7 mouse cellular contexts compared by ENCODE assay signal in the genomic region with DNA sequence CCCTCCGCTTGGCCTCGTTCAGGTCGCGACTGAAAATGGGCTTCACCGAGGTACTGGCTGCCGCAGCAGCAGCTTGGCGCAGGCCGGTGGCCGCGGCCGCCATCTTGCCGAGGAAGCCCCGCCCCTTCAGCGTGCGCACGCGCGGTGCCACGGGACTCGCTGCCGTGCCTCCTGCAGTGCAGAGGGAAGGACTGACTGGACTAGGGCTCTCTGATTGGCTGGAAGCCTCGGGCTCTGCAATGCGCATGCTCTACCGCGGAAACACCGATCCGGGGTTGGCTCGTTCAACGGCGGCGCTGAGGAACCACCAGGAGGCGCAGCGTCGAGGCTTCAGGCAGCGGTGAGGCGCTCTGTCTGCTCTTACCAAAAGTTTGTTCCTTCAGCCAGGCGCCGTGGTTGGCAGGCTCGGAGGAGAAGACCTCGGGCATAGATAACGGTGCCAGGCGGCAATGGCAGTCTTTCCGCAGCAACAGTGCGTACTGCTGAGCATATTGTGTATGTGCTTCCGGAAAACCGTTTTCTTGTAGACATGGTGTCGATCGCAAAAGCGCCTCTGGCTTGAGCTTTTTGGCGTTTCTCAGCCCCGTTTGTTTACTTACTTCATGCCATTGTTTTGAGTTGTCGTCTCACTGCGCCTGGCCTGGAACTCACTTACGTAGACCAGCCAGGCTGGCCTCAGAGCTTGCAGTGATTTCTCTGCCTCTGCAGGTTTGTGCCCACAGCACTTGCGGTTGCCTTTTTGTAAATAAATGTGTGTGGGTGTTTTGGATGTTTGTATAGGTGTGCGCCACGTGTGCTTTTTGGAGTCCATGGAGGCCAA. TPM values are rescaled to one million over a fixed set of nuclear protein-coding genes. Genes with fewer than 3 reads are reported as not detected.
DNase-seq lines count a peak whose midpoint lies in the region; ATAC-seq lines count a peak whose summit lies in the region.

A gene (minus strand): TSS at position 197 of the 820 bp plus-strand sequence.

- no peaks in the 10 kb centered on the region; the same call in 1 of the 2 replicates for H3K4me1 ChIP-seq in embryonic facial prominence, embryonic 11.5 days (ENCODE audit: control insufficient read depth, insufficient read depth, low read length)
- H3K4me1 ChIP-seq in limb, embryonic 10.5 days = peaks cover 23% of the 10 kb centered on the region
- peaks cover 27% of the 10 kb centered on the region for H3K4me1 ChIP-seq in midbrain, embryonic 13.5 days (replicated peaks)

- peak within 1 kb of the TSS; percentile 87 for H3K4me3 ChIP-seq in embryonic facial prominence, embryonic 11.5 days (ENCODE audit: low read depth, low read length)
- H3K4me3 ChIP-seq in limb, embryonic 10.5 days = peak within 1 kb of the TSS; percentile 72
- H3K4me3 ChIP-seq in midbrain, embryonic 13.5 days (replicated peaks) = peak within 1 kb of the TSS; percentile 94

- H3K4me2 ChIP-seq in embryonic facial prominence, embryonic 11.5 days (ENCODE audit: low read depth, low read length) = peak within 1 kb of the TSS; percentile 66
- H3K4me2 ChIP-seq in midbrain, embryonic 13.5 days (replicated peaks) = peak within 1 kb of the TSS; percentile 79

- H3K27ac ChIP-seq in embryonic facial prominence, embryonic 11.5 days (replicated peaks; ENCODE audit: low read depth, low read length) = peak within 1 kb of the TSS; percentile 25; the same call in 1 of the 2 replicates
- peak within 1 kb of the TSS; percentile 91 for H3K27ac ChIP-seq in limb, embryonic 10.5 days
- H3K27ac ChIP-seq in midbrain, embryonic 13.5 days = peak within 1 kb of the TSS; percentile 90

- H3K27me3 ChIP-seq in embryonic facial prominence, embryonic 11.5 days (ENCODE audit: control insufficient read depth, insufficient read depth, low read length) = no peaks in the 10 kb centered on the region
- no peaks in the 10 kb centered on the region for H3K27me3 ChIP-seq in limb, embryonic 10.5 days (ENCODE audit: low read depth, poor library complexity, severe bottlenecking)
- H3K27me3 ChIP-seq in midbrain, embryonic 13.5 days = no peaks in the 10 kb centered on the region

- peaks cover 5% of the 10 kb centered on the region for H3K36me3 ChIP-seq in embryonic facial prominence, embryonic 11.5 days (replicated peaks; ENCODE audit: control insufficient read depth, insufficient read depth, low read depth, low read length)
- peaks cover 23% of the 10 kb centered on the region for H3K36me3 ChIP-seq in limb, embryonic 10.5 days
- H3K36me3 ChIP-seq in midbrain, embryonic 13.5 days = peaks cover 18% of the 10 kb centered on the region

- peak; percentile 99 for ATAC-seq in embryonic facial prominence, embryonic 11.5 days (replicated peaks; ENCODE audit: insufficient number of reproducible peaks, low FRiP score, low TSS enrichment, low read depth)
- peak; percentile 94 for ATAC-seq in granulocyte monocyte progenitor cell, adult 5-6 weeks (replicated peaks; ENCODE audit: poor library complexity, severe bottlenecking)
- ATAC-seq in midbrain, embryonic 13.5 days = peak; percentile 100

- whole genome bisulfite sequencing in embryonic facial prominence, embryonic 11.5 days = 2% methylated on average over 56 of the region's 57 CpGs
- 2% methylated on average over 57 of the region's 57 CpGs for WGBS in limb, embryonic 10.5 days
- WGBS in midbrain, embryonic 13.5 days = 3% methylated on average over 57 of the region's 57 CpGs

- H3K9ac ChIP-seq in embryonic facial prominence, embryonic 11.5 days (replicated peaks; ENCODE audit: low read length) = peak within 1 kb of the TSS; percentile 91
- peak within 1 kb of the TSS; percentile 97 for H3K9ac ChIP-seq in midbrain, embryonic 13.5 days (replicated peaks)

- no peaks in the 10 kb centered on the region for H3K9me3 ChIP-seq in embryonic facial prominence, embryonic 11.5 days (replicated peaks; ENCODE audit: control insufficient read depth, low read length)
- H3K9me3 ChIP-seq in limb, embryonic 10.5 days (replicated peaks) = no peaks in the 10 kb centered on the region
- no peaks in the 10 kb centered on the region for H3K9me3 ChIP-seq in midbrain, embryonic 13.5 days

- DNase-seq in adrenal gland, postnatal 14 days = peak; percentile 99
- peak; percentile 98 for DNase-seq in embryonic facial prominence, embryonic 11.5 days (ENCODE audit: low spot score)
- DNase-seq in kidney, adult 11 months = peak; percentile 97
- DNase-seq in limb, embryonic 10.5 days (ENCODE audit: low spot score) = peak; percentile 98
- DNase-seq in spleen, adult 12 weeks (ENCODE audit: low spot score) = peak; percentile 95

RNA-seq across cellular contexts. Expression of the gene that starts here (rescaled TPM):
- total RNA-seq in adrenal gland, postnatal 14 days (2021) = 659 and 675 TPM in 2 replicates
- polyA plus RNA-seq in embryonic facial prominence, embryonic 11.5 days (2014; fragmentation: Nextera tagmentation; extraction: Ambion mirVana) = 271 and 281 TPM in 2 replicates
- total RNA-seq in granulocyte monocyte progenitor cell, adult 5-6 weeks (2014; fragmentation: Nextera tagmentation) = 266 and 267 TPM in 2 replicates
- total RNA-seq in granulocyte monocyte progenitor cell, adult 5-6 weeks (2017) = 173 and 202 TPM in 2 replicates
- polyA plus RNA-seq in limb, embryonic 10.5 days (2016; fragmentation: Nextera tagmentation; extraction: Ambion mirVana) = 243 and 262 TPM in 2 replicates
- polyA plus RNA-seq in midbrain, embryonic 13.5 days (2015; fragmentation: Nextera tagmentation; extraction: Ambion mirVana) = 350 and 359 TPM in 2 replicates

Comparison
In these comparisons a context has a peak if more than half of its experiments do, and no peak if none do; other contexts are left out.
1. Peak in every context shown above with its lines: DNase-seq, ATAC-seq, H3K4me3 ChIP-seq and H3K27ac ChIP-seq.
2. H3K27ac ChIP-seq: peak in every context shown above with its lines; median percentile 91 in limb, embryonic 10.5 days; 90 in midbrain, embryonic 13.5 days; 25 in embryonic facial prominence, embryonic 11.5 days.